Mouse (Mus musculus) kidney, adult 8-10 months (tissue): ENCODE measurements at regions not wholly inside any gene's neighbourhood (a gene's known extent, or its start where the extent isn't known, plus 50 kb on each side); places are given as distances from the start of the nearest gene placed in this dataset.

Experiments
- DNase-seq, 2 experiments: peaks; one replicate each; pipeline ENCODE4 v3.0.0; 2022

DNA sequence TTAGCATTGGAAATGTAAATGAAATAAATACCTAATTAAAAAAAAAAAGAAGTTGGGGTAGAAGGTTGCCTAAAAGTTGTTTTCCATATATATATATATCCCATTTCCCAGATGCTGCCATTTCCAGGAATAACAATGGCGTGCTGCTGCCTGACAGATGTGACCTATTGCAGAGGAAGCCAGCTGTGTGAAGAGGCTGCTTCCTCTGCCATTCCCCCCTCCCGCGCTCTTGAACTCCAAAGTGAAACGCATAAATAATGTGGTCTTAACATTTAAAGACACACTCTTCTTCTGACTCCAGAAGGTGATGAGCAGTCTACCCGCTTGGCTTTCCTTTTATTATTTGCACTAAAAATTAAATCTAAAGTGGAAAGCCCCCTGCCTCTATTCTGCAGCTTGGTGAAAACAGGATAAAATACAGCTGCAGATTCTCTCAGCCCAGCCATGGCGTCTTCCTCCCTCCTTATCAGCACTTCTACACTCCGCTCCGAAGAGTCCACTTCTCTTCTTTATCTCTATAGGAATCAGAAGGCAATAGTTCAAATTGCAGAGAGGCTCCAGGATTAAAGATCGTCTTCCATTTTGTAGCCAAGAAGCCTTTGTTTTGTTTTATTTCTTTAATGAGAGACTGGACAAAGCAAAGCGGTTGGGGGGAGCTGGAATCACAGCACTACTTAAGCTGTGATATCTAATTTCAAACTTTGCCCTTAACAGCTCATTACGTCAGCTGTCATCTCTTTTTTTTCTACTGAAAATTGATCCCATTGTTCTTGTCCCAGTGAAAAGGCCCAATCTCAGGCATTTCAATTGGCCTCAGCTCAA lies 385.1 kb downstream of the Rapgef2 start:
- DNase-seq: no peak

DNA sequence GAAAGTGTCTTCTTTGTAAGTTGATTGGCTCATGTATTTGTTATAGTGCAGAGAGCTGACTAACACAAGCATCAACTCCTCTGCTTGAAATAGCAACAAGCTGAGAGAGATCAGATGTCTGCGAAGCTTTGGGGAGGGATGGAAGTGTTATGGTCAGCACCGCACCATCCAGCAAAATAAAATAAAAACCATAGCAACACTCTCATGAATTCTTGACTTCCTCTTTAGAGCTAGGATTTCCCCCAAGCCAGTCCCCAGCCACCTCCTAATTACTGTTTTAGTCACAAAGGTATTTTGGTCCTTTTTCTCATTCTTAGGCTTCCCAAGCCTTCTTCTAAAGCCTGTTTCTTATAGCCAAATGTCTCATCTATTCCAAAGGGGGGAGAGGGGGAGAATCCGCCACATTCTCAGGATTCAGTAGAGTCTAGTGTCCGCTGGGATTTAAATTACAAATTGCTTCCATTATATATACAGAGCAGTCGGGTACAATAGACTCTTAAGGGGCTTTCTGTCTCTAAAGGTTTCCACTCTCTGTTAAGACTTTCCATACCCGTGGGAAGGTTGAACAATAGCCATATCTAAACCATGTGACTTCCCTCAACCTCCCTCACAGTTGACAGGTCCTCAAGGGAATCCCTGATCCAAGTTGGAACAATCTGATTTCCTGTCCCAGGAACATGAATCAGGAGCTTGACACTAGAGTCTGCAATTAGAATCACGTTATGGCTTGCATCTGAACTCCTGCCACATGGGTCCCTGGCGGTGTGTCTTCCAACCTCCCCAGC lies 386.7 kb downstream of the Rapgef2 start:
- no peak for DNase-seq

DNA sequence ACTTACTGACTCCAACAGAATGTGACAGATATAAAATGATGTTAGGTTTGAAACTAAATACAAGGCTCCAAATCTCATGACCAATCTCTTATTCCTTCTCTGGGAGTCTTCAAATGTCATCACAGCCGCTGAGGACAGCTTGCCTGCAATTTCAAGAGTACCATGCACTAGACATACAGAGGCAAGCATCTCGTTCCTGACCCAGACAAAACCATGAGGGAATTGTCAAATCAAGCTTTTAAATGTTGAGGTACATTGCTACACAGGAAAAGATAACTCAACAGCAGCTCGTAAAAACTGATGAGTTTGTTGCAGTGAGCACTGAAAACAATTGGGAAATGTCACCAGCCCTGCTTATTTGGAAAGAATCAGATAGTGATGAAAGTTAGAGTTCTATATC lies 397.0 kb downstream of the Rapgef2 start:
- DNase-seq: no peak

- peak; percentile 42 to 53 for DNase-seq
Observed at GRCm38 (mm10) chr3:78884715-78885114, 401.6 kb downstream of the Rapgef2 start.

GRCm38 (mm10) chr3:78884029-78884428 lies 402.3 kb downstream of the Rapgef2 start:
- no peak for DNase-seq

- DNase-seq: no peak
Observed at GRCm38 (mm10) chr3:78880072-78880471, 406.2 kb downstream of the Rapgef2 start.

GRCm38 (mm10) chr3:78877323-78877722 lies 409.0 kb downstream of the Rapgef2 start:
- no peak for DNase-seq

GRCm38 (mm10) chr3:78866896-78867295 lies 419.4 kb downstream of the Rapgef2 start:
- DNase-seq: no peak

DNA sequence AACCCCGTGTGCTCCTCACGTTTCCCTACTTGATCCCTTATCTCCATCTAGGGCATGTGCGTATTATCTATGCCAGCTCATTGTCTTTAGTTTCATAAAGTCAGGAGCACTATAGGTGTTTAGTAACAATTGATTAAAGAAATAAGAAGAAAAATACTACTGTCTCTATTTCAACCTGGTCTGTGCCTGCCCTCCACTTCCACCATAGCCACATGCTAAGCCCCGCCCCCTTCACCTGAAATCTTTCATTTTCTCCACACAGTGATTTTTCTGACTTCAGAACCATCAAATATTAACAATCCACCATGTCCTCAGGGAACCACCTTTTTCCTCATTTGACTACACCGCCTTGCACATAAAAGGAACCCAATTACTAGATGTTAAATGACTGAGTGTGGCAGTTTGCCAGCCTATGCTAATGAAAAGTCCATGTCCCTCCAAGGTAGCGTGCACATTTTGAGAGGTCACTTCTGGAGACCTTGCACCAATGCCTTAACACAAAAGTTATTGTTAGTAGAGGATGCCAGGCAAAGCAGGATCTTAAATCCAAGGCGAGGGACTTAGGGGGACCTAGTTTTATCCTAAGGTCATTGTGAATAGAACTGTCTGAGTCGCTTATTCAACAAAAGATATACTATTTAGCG lies 420.1 kb downstream of the Rapgef2 start:
- DNase-seq: peak in 1 of 2 experiments; percentile 2

GRCm38 (mm10) chr3:78863005-78863404 lies 423.3 kb downstream of the Rapgef2 start:
- DNase-seq: no peak

DNA sequence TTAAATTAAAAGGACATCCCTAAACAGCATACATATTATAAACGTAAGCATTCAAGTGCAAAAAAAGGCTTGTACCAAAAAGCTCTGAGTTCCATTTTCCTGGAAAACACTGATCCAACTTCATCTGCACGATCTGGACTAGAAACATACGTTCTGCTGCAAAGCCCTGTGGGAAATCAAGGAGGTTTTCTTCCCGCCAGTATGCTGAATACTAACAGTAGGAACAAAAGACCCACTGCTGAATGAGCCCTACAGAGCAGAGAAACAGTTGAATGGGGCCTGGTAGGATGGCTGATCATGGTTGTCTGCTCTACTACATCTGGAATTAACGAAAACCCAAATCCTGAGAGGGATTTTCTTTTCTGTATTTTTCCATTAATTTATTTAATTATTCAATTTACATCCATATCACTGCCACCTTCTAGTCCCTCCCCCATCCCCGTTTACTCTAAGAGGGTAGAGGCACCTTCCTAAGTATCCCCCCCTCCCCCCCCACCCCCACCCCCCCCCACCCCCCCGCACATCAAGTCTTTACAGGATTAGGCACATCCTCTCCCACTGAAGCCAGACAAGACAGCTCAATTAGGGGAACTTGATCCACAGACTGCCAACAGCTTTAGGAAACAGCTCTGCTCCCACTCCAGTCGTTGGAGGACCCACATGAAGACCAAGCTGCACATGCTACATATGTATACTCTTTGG lies 439.5 kb downstream of the Rapgef2 start:
- no peak for DNase-seq

DNA sequence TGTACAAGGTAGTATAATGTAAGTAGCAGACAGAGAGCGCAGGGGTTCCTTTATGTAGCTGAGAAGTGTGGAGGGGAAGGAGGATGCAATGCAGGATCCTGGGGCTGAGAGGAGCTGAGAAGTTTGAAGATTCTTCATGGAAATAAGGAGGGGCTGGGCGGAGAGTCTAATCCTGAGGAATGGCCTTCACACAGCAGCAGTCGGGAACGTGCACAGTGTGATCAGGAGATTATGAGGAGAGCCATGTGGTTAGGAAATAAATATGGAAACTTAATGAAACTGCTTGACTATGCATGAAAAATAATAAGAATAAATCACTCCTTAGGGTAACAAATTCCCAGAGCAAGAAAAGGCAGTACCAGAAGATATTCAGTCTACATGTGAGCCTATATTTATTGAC lies 445.1 kb downstream of the Rapgef2 start:
- no peak for DNase-seq

DNA sequence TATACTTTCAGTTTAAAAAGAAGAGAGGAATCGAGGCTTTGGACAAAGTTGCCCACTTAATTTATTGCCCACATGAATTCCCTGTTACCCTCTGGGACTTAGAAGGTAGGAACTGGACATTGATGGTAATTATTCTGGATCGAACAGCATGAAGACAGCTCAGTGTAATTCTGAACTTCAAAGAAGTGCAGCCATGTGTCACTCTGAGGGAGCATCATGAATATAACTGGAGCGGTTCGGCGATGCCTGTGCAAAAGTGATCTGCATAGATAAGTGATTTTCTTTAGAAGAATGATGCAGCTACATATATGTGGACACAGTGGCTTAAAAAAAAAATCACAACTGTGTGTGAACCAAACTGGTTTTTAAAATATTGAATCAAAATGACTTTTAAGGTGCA lies 449.5 kb downstream of the Rapgef2 start:
- no peak for DNase-seq

- no peak for DNase-seq
Observed at GRCm38 (mm10) chr3:78825505-78825904, 460.8 kb downstream of the Rapgef2 start.

- no peak for DNase-seq
Observed at GRCm38 (mm10) chr3:78812425-78812824, 473.9 kb downstream of the Rapgef2 start.

GRCm38 (mm10) chr3:78810431-78811152 lies 475.7 kb downstream of the Rapgef2 start:
- DNase-seq: no peak

- DNase-seq: peak; percentile 77 to 85
Observed at GRCm38 (mm10) chr3:78803176-78803575, 483.1 kb downstream of the Rapgef2 start.

DNA sequence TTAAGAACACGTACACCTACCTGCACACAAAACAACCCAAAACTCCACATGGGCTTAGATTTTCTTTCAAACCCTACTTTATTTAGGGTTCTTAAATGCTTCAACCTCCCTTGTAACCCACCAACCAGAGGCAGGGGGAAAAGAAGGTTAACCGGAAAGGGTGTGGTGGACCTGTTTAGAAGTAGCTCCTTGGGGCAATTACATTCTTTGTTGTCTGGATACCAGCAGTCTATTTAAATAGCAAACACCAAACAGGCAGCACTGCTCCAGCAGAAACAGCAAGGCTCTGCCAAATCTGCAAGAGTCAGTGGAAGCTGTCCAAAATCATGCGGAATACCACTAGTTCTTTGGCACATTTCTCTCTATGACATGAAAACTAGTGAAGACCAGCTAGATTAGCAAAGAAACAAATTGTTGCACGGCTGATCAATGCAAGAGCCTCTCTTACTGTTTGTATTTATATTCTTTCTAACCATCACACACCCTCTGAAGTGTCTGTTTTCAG lies 490.3 kb downstream of the Rapgef2 start:
- peak in 1 of 2 experiments; percentile 1 for DNase-seq

GRCm38 (mm10) chr3:78792440-78793057 lies 493.8 kb downstream of the Rapgef2 start:
- no peak for DNase-seq

GRCm38 (mm10) chr3:78782766-78783165 lies 503.6 kb downstream of the Rapgef2 start:
- DNase-seq: no peak

DNA sequence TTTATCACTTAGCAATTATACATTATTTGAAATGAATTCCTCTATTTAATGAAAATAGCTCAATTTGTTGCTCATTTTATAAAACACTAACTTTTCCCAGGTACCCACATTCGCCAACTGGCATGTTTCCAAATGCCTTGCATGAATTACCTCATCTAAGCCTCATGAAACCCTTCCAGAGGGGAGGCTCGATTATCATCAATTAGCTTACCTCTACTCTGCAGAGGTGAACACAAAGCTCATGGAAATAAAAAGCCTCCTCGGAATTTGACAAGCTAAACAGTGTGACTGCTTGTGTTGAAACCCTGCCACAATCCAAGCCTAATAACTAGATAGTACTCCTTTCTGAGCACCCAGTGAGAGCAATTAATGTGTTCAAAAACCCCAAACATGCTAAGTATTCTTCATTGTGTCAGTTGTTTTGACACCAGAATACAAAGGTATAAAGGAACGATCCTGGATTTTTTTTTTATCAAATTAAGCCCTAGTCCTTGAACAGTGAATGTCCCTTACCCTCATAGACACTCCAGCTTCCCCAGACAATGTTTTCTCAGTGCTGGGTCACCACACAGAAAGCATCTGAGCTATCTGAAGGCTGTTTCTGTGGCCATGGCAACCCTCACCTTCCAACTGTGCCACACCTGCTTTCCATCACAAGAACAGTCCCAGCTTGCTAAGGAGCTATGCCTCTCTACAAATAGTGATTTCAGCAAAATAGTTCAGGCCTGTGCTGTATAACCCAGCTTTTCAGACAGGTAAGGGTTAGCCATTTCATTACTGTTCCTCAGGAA lies 530.4 kb downstream of the Rapgef2 start:
- no peak for DNase-seq
